Mouse (Mus musculus): Measurements from ENCODE around the gene Rpa2. TPM values are rescaled to one million over a fixed set of nuclear protein-coding genes. Genes with fewer than 3 reads are reported as not detected.

Gene Rpa2
- total RNA-seq, 2 experiments from 2014 or later, result 25.0 to 25.9 TPM

GRCm38 (mm10) chr4:132802171-132802637, 34.1 kb downstream of the Rpa2 start:
- no peak for DNase-seq (ENCODE audit: low spot score in 2 of 2)

DNA sequence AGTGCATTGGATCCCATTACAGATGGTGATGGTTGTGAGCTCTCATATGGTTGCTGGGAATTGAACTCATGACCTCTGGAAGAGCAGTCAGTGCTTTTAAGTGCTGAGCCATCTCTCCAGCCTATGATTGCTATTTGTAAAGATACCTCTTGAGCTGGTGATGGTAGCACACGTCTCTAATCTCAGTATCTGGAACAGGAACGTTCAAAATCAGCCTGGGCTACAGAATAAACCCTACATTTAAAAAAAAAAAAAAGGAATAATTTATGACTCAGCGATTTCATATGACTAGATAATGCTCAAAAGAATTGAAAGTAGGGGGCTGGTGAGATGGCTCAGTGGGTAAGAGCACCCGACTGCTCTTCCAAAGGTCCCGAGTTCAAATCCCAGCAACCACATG, 35.1 kb downstream of the Rpa2 start:
- no peak for DNase-seq (ENCODE audit: low spot score in 2 of 2)

DNA sequence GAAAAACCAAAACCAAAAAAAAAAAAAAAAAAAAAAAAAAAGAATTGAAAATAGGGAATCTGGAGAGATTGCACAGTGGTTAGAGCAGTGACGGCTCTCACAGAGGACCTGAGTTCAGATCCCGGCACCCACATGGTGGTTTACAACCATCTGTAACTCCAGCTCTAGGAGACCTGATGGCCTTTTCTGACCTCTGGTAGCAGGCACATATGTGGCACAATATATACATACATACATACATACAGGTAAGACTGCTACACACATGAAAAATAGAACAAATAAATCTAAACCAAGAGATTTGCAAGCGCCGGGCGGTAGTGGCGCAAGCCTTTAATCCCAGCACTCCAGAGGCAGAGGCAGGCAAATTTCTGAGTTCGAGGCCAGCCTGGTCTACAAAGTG, 35.7 kb downstream of the Rpa2 start:
- DNase-seq (ENCODE audit: low spot score in 2 of 2), result no peak

DNA sequence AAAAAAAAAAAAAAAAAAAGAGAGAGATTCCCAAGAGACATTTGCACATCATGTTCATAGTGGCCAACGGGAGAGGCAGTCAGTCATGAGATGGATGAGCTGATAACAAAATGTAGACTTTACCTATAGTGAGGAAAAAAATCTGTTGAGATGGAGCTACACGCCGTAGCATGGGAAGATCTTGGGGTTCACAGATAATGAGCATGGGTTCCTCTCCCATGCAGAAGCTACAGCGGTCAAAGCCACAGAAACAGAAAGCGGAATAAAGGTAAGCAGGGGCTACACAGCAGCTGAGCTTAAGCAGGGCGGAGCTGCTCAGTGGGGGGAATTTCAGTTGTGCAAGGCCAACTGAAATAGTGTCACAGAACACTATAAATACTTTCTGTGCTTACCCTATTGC, 36.2 kb downstream of the Rpa2 start:
- no peak for DNase-seq (ENCODE audit: low spot score in 2 of 2)

GRCm38 (mm10) chr4:132805146-132805545, 37.0 kb downstream of the Rpa2 start:
- DNase-seq (ENCODE audit: low spot score in 2 of 2), result no peak

DNA sequence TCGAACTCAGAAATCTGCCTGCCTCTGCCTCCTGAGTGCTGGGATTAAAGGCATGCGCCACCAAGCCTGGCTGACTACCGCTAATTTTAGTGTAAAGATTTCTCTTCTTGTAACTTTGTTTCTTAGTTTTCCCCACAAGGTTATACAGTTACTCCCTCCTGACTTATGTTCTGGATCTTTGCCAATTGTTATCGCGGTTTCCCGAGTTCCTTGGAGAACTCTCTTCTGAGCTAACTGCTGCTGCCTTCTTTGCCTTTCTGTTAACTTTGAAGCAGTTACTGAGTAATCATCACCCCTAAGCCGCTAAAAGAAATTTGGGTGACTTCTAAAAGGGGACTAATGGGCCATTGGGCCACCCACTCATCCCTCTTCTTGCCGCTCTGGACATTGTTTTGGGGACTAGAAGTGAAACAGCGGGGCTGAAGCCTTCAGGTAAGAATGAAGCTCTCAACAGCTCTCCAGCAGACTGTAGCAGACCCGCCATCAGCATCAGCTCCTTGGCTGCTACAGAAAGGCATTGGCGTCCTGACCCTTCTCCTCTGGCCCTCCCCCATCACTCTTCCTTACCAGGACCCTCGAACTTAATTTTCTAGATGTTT, 37.6 kb downstream of the Rpa2 start:
- no peak for DNase-seq (ENCODE audit: low spot score in 2 of 2)

- no peak for DNase-seq (ENCODE audit: low spot score in 2 of 2)
These were observed 38.6 kb downstream of the Rpa2 start for GRCm38 (mm10) chr4:132806620-132807191.

DNA sequence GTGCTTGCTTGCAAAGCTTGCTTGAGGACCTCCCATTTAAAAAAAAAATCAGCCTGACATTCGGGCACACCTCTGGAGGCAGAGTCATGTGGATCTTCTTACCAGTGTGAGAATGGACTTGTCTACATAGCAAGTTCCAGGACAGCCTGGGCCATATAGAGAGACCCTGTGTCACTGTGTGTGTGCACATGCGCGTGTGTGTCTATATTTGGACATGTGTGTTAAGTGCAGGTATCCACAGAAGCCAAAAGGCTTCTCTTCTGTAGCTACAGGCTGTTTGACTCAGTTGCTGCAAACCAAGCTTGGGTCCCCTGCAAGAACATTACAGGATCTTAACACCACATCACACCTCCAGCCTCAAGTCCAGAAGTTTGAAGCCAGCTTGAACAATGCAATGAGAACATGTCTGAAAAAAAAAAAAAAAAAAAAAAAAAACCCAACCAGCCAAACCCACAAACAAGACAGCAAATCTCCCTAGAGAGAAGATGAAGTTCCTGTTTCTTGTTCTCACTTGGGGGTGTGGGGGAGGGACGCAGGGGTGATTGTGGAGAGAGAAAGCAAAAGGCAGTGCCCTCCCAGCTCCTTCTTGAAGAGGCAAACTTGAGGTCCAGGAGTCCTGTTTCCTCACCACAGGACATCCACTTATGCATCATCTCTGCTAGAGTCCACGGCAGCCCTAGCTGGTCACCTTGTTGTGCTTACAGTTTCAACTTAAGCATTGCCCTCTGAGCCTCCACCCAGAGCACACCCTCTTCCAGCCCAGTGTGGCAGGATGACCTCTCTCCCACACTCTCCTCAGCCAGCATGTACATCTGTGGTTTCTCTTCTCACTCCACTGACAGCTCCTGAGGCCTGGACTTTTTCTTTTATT, 39.9 kb downstream of the Rpa2 start:
- no peak for DNase-seq (ENCODE audit: low spot score in 2 of 2)

GRCm38 (mm10) chr4:132809621-132810020, 41.5 kb downstream of the Rpa2 start:
- no peak for DNase-seq (ENCODE audit: low spot score in 2 of 2)

DNA sequence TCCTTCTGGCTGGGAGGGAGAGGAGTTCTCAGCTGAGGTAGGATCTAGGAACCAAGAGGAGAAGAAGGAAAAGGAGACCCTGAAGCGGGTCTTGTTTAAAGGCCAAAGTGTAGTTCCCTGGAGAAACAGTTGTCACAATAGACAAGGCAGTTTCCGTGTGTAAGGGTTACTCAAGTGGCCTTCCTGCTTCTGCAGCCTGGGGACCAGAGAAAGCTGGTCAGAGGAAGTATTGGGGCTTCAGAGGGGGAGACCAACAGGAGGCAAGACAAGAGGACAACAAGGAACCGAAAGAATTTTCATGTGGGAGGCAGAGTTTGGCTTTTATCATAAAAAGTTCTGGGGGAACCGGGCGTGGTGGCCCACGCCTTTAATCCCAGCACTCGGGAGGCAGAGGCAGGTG, 48.3 kb downstream of the Rpa2 start:
- no peak for DNase-seq (ENCODE audit: low spot score in 2 of 2)

- DNase-seq (ENCODE audit: low spot score in 2 of 2), result no peak
These were observed 48.7 kb downstream of the Rpa2 start for GRCm38 (mm10) chr4:132816855-132817254.

DNA sequence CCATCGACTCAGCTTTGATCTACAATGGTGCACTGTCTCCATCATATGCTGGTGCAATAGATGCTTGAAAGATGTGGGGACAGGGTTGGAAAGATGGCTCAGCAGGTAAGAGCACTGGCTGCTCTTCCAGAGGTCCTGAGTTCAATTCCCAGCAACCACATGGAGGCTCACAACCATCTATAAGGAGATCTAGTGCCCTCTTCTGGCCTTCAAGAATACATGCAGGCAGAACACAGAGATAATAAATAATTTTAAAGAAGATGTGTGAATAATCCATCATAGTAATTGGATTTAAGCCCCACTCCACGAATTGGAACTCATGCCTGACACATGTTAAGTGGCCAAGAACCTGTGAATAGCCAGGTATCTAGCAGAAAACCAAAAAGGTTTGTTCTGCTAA, 50.3 kb downstream of the Rpa2 start:
- DNase-seq (ENCODE audit: low spot score in 2 of 2), result no peak

GRCm38 (mm10) chr4:132823614-132824366, 55.7 kb downstream of the Rpa2 start:
- DNase-seq (ENCODE audit: low spot score in 2 of 2), result peak; percentile 62 to 63

Other genes with a start within 250 kb of the Rpa2 start
- gene Atpif1, start 234.7 kb upstream of the Rpa2 start, total RNA-seq (2021), result 100 to 1,000 TPM; 213 to 218 TPM
- 10 to 100 TPM; 71.4 to 79.4 TPM for gene Dnajc8, start 232.8 kb upstream of the Rpa2 start, total RNA-seq (2021)
- gene Ptafr, start 204.3 kb upstream of the Rpa2 start, total RNA-seq (2021), result 1 to 10 TPM; 3.5 to 3.9 TPM
- 10 to 100 TPM; 22.2 to 23.6 TPM for gene Eya3, start 129.3 kb upstream of the Rpa2 start, total RNA-seq (2021)
- 1 to 10 TPM; 2.8 to 5.3 TPM for gene Xkr8, start 35.8 kb upstream of the Rpa2 start, total RNA-seq (2021)
- 1 to 10 TPM; 2.3 to 2.6 TPM for gene Smpdl3b, start 11.1 kb upstream of the Rpa2 start, total RNA-seq (2021)
- 1 to 10 TPM; 3.2 to 3.4 TPM for gene Themis2, start 28.1 kb downstream of the Rpa2 start, total RNA-seq (2021)
- gene Ppp1r8, start 74.8 kb downstream of the Rpa2 start, total RNA-seq (2021), result 10 to 100 TPM; 30.6 to 31.3 TPM
- gene Stx12, start 116.2 kb downstream of the Rpa2 start, total RNA-seq (2021), result 10 to 100 TPM; 42.5 to 45.7 TPM
- 10 to 100 TPM; 31.5 to 38.4 TPM for gene Fam76a, start 154.2 kb downstream of the Rpa2 start, total RNA-seq (2021)
- under 1 TPM; 0.47 to 0.78 TPM for gene Fgr, start 205.8 kb downstream of the Rpa2 start, total RNA-seq (2021)
- gene Ahdc1, start 242.9 kb downstream of the Rpa2 start, total RNA-seq (2021), result 100 to 1,000 TPM; 107 to 112 TPM